Mouse (Mus musculus): ENCODE measurements around the gene Mrps16. TPM values are rescaled to one million over a fixed set of nuclear protein-coding genes. Genes with fewer than 3 reads are reported as not detected.

Mrps16 gene
- polyA plus RNA-seq (2016; fragmentation: Nextera tagmentation; extraction: Ambion mirVana), result 87.0 and 88.7 TPM in 2 replicates

GRCm38 (mm10) chr14:20393205-20393913 is at the start of gene Mrps16:
Gene Mrps16 (minus strand): TSS chr14:20393634.
- peaks cover 10% of the 10 kb centered on the region for H3K4me1 ChIP-seq (replicated peaks)
- no peaks in the 10 kb centered on the region for H3K9me3 ChIP-seq (replicated peaks)
- H3K27me3 ChIP-seq (replicated peaks), result no peaks in the 10 kb centered on the region
- H3K4me3 ChIP-seq, result peak within 1 kb of the TSS; percentile 67
- H3K9ac ChIP-seq, result peak within 1 kb of the TSS; percentile 94
- under 1% methylated on average over 68 of the region's 68 CpGs for WGBS
- H3K36me3 ChIP-seq, result peaks cover 21% of the 10 kb centered on the region
- H3K4me2 ChIP-seq, result peak within 1 kb of the TSS; percentile 68
- peak within 1 kb of the TSS; percentile 78 for H3K27ac ChIP-seq (ENCODE audit: poor library complexity, severe bottlenecking)
- ATAC-seq (ENCODE audit: insufficient number of reproducible peaks, low FRiP score), result peak; percentile 95

- Histone ChIP-seq H3K4me1 (replicated peaks) (no peaks in the 10 kb centered on the region; the same call in 1 of the 2 replicates), H3K36me3 (no peaks in the 10 kb centered on the region), H3K4me2 (peak overlapping the region; percentile 47), H3K27me3 (replicated peaks) (no peaks in the 10 kb centered on the region), H3K4me3 (no peak overlapping the region), H3K9ac (0 out of 2 replicates have a peak overlapping the region, but pooled peaks have one; percentile 25), H3K9me3 (replicated peaks) (no peaks in the 10 kb centered on the region), H3K27ac (ENCODE audit: poor library complexity, severe bottlenecking) (no peak overlapping the region)
- 43% methylated on average over 17 of the region's 17 CpGs for WGBS
- peak; percentile 53; the same call in 1 of the 2 replicates for ATAC-seq (ENCODE audit: insufficient number of reproducible peaks, low FRiP score)
Observed at GRCm38 (mm10) chr14:20442252-20442651, 48.8 kb upstream of the Mrps16 start.

- H3K27me3 ChIP-seq (replicated peaks), result no peaks in the 10 kb centered on the region
- H3K9me3 ChIP-seq (replicated peaks), result 0 out of 2 replicates have a peak, but pooled peaks cover 4% of the 10 kb centered on the region
- H3K4me2 ChIP-seq, result no peak overlapping the region
- WGBS, result 71% methylated on average over 6 of the region's 6 CpGs
- no peak overlapping the region for H3K9ac ChIP-seq
- H3K4me3 ChIP-seq, result no peak overlapping the region
- no peak overlapping the region for H3K27ac ChIP-seq (ENCODE audit: poor library complexity, severe bottlenecking)
- ATAC-seq (ENCODE audit: insufficient number of reproducible peaks, low FRiP score), result no peak
- no peaks in the 10 kb centered on the region for H3K36me3 ChIP-seq
- no peaks in the 10 kb centered on the region for H3K4me1 ChIP-seq (replicated peaks)
Observed at GRCm38 (mm10) chr14:20436976-20437375, 43.5 kb upstream of the Mrps16 start.

- no peak overlapping the region for H3K4me3 ChIP-seq
- WGBS, result 87% methylated on average over 4 of the region's 4 CpGs
- no peak for ATAC-seq (ENCODE audit: insufficient number of reproducible peaks, low FRiP score)
- no peaks in the 10 kb centered on the region for H3K36me3 ChIP-seq
- H3K9me3 ChIP-seq (replicated peaks), result 0 out of 2 replicates have a peak, but pooled peaks cover 4% of the 10 kb centered on the region
- H3K4me1 ChIP-seq (replicated peaks), result no peaks in the 10 kb centered on the region
- no peak overlapping the region for H3K9ac ChIP-seq
- no peak overlapping the region for H3K4me2 ChIP-seq
- no peaks in the 10 kb centered on the region for H3K27me3 ChIP-seq (replicated peaks)
- no peak overlapping the region for H3K27ac ChIP-seq (ENCODE audit: poor library complexity, severe bottlenecking)
Observed at GRCm38 (mm10) chr14:20432420-20432819, 39.0 kb upstream of the Mrps16 start.

GRCm38 (mm10) chr14:20431726-20432125 is 38.3 kb upstream of the Mrps16 start:
- Histone ChIP-seq H3K36me3 (no peaks in the 10 kb centered on the region), H3K4me1 (replicated peaks) (no peaks in the 10 kb centered on the region), H3K27ac (ENCODE audit: poor library complexity, severe bottlenecking) (no peak overlapping the region), H3K4me2 (no peak overlapping the region), H3K9ac (no peak overlapping the region), H3K4me3 (no peak overlapping the region), H3K9me3 (replicated peaks) (0 out of 2 replicates have a peak, but pooled peaks cover 4% of the 10 kb centered on the region), H3K27me3 (replicated peaks) (no peaks in the 10 kb centered on the region)
- 70% methylated on average over 6 of the region's 6 CpGs for WGBS
- ATAC-seq (ENCODE audit: insufficient number of reproducible peaks, low FRiP score), result no peak

GRCm38 (mm10) chr14:20429833-20430232 is 36.4 kb upstream of the Mrps16 start:
- Histone ChIP-seq H3K27me3 (replicated peaks) (no peaks in the 10 kb centered on the region), H3K4me2 (no peak overlapping the region), H3K36me3 (no peaks in the 10 kb centered on the region), H3K4me3 (no peak overlapping the region), H3K9me3 (replicated peaks) (0 out of 2 replicates have a peak, but pooled peaks cover 4% of the 10 kb centered on the region), H3K4me1 (replicated peaks) (no peaks in the 10 kb centered on the region), H3K27ac (ENCODE audit: poor library complexity, severe bottlenecking) (no peak overlapping the region), H3K9ac (no peak overlapping the region)
- ATAC-seq (ENCODE audit: insufficient number of reproducible peaks, low FRiP score), result no peak
- WGBS, result 36% methylated on average over 1 of the region's 1 CpGs

GRCm38 (mm10) chr14:20428593-20428992 is 35.2 kb upstream of the Mrps16 start:
- no peaks in the 10 kb centered on the region for H3K4me1 ChIP-seq (replicated peaks)
- no peak overlapping the region for H3K9ac ChIP-seq
- no peak overlapping the region for H3K27ac ChIP-seq (ENCODE audit: poor library complexity, severe bottlenecking)
- no peaks in the 10 kb centered on the region for H3K36me3 ChIP-seq
- H3K9me3 ChIP-seq (replicated peaks), result 0 out of 2 replicates have a peak, but pooled peaks cover 4% of the 10 kb centered on the region
- no peaks in the 10 kb centered on the region for H3K27me3 ChIP-seq (replicated peaks)
- 38% methylated on average over 1 of the region's 1 CpGs for WGBS
- no peak overlapping the region for H3K4me3 ChIP-seq
- ATAC-seq (ENCODE audit: insufficient number of reproducible peaks, low FRiP score), result no peak
- no peak overlapping the region for H3K4me2 ChIP-seq

- ATAC-seq (ENCODE audit: insufficient number of reproducible peaks, low FRiP score), result no peak
- 82% methylated on average over 6 of the region's 6 CpGs for WGBS
Observed at GRCm38 (mm10) chr14:20423046-20423445, 29.6 kb upstream of the Mrps16 start.

GRCm38 (mm10) chr14:20422257-20422656 is 28.8 kb upstream of the Mrps16 start:
- 46% methylated on average over 7 of the region's 7 CpGs for WGBS
- Histone ChIP-seq H3K4me2 (no peak overlapping the region), H3K27me3 (replicated peaks) (no peaks in the 10 kb centered on the region), H3K9ac (no peak overlapping the region), H3K27ac (ENCODE audit: poor library complexity, severe bottlenecking) (no peak overlapping the region), H3K4me3 (no peak overlapping the region), H3K36me3 (no peaks in the 10 kb centered on the region), H3K4me1 (replicated peaks) (no peaks in the 10 kb centered on the region), H3K9me3 (replicated peaks) (no peaks in the 10 kb centered on the region)
- no peak for ATAC-seq (ENCODE audit: insufficient number of reproducible peaks, low FRiP score)

More at GRCm38 (mm10) chr14:20423046-20423445, 29.6 kb upstream of the Mrps16 start:
- Histone ChIP-seq H3K4me2 (no peak overlapping the region), H3K9me3 (replicated peaks) (no peaks in the 10 kb centered on the region), H3K36me3 (no peaks in the 10 kb centered on the region), H3K9ac (no peak overlapping the region), H3K27ac (ENCODE audit: poor library complexity, severe bottlenecking) (no peak overlapping the region), H3K4me1 (replicated peaks) (no peaks in the 10 kb centered on the region), H3K4me3 (no peak overlapping the region), H3K27me3 (replicated peaks) (no peaks in the 10 kb centered on the region)

GRCm38 (mm10) chr14:20400071-20400470 is 6.6 kb upstream of the Mrps16 start:
- Histone ChIP-seq H3K36me3 (no peaks in the 10 kb centered on the region), H3K27ac (ENCODE audit: poor library complexity, severe bottlenecking) (no peak overlapping the region), H3K4me1 (replicated peaks) (no peaks in the 10 kb centered on the region), H3K27me3 (replicated peaks) (no peaks in the 10 kb centered on the region; the same call in 1 of the 2 replicates), H3K9ac (no peak overlapping the region), H3K4me3 (no peak overlapping the region), H3K4me2 (no peak overlapping the region), H3K9me3 (replicated peaks) (no peaks in the 10 kb centered on the region)
- no peak for ATAC-seq (ENCODE audit: insufficient number of reproducible peaks, low FRiP score)
- 42% methylated on average over 1 of the region's 1 CpGs for WGBS

- ATAC-seq (ENCODE audit: insufficient number of reproducible peaks, low FRiP score), result no peak
- no peak overlapping the region for H3K9ac ChIP-seq
- H3K4me3 ChIP-seq, result no peak overlapping the region
- H3K4me2 ChIP-seq, result no peak overlapping the region
- H3K27ac ChIP-seq (ENCODE audit: poor library complexity, severe bottlenecking), result no peak overlapping the region
- no peaks in the 10 kb centered on the region; the same call in 1 of the 2 replicates for H3K27me3 ChIP-seq (replicated peaks)
- 0 out of 2 replicates have a peak, but pooled peaks cover 3% of the 10 kb centered on the region for H3K4me1 ChIP-seq (replicated peaks)
- 36% methylated on average over 4 of the region's 4 CpGs for WGBS
- no peaks in the 10 kb centered on the region for H3K36me3 ChIP-seq
- H3K9me3 ChIP-seq (replicated peaks), result no peaks in the 10 kb centered on the region
Observed at GRCm38 (mm10) chr14:20398864-20399263, 5.4 kb upstream of the Mrps16 start.
